ENCODE assay signal across 19 mouse cellular contexts in the genomic region with DNA sequence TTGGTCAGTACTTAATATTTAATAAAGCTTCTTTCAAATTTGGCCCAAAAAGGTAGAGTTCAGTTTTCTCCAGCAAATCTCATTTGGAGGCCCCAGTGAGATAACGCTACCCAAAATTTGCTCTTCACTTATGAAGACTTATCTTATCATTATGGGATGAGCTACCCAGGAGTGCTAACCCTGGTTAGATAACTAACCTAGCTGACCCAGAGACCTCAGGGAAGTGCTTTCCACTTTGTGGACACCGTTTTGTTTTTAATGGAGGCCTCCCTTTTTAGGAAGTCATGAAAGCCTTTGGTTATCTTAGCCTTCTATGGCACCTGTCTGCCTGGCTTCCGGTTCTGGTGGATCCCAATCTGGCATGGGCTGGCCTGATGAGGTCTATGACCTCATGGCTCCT.
"Had no signal": no experiment of that assay in that cellular context is flagged by ENCODE, and none has a peak within 500 bp of the region (broad histone marks: within the 10 kb centered on the region; RNA-seq: fewer than 3 reads in every experiment).

No protein-coding gene starts in this region.

- H3K4me3 ChIP-seq: midbrain, embryonic 10.5 days; midbrain, embryonic 12.5 days; myocyte; neural tube, embryonic 13.5 days; neural tube, embryonic 15.5 days had no signal

- H3K4me2 ChIP-seq: lung, embryonic 14.5 days; midbrain, embryonic 12.5 days; neural tube, embryonic 13.5 days; neural tube, embryonic 15.5 days had no signal

- H3K36me3 ChIP-seq: midbrain, embryonic 10.5 days; midbrain, embryonic 12.5 days; neural tube, embryonic 13.5 days; neural tube, embryonic 15.5 days had no signal

- H3K27ac ChIP-seq: midbrain, embryonic 10.5 days; midbrain, embryonic 12.5 days; neural tube, embryonic 13.5 days; neural tube, embryonic 15.5 days had no signal

- DNase-seq: lung, adult 18-20 months; lung, embryonic 14.5 days; lung, postnatal 10 days; lung, postnatal 4 days; midbrain, embryonic 14.5 days; retina, postnatal 1 day; right cerebral cortex, adult 18-20 months; right cerebral cortex, postnatal 25 days; right cerebral cortex, postnatal 4 days; spleen, adult 18-20 months; thymus, adult 18-20 months; thymus, postnatal 14 days; thymus, postnatal 36 days had no signal

- ATAC-seq: midbrain, embryonic 16.5 days had no signal

- H3K27me3 ChIP-seq: midbrain, embryonic 12.5 days; neural tube, embryonic 13.5 days; neural tube, embryonic 15.5 days had no signal

- H3K9me3 ChIP-seq: midbrain, embryonic 10.5 days; midbrain, embryonic 12.5 days; neural tube, embryonic 13.5 days; neural tube, embryonic 15.5 days had no signal

- H3K9ac ChIP-seq: lung, embryonic 14.5 days; midbrain, embryonic 12.5 days; neural tube, embryonic 13.5 days; neural tube, embryonic 15.5 days had no signal
